Mouse (Mus musculus) heart, postnatal 0 days (tissue): Measurements from ENCODE around the gene Chchd4. TPM values are rescaled to one million over a fixed set of nuclear protein-coding genes. Genes with fewer than 3 reads are reported as not detected.
"Not testable (repeated sequence)": the region's sequence is repeated elsewhere in the genome, so short reads cannot be mapped to it uniquely, and the experiment has no call there.

ENCODE experiments used
- ATAC-seq: fragments of 200-750 bp; cut with Nextera tagmentation; 2 replicates; pipeline ENCODE4 v1.8.0; 2017; ENCODE audit warnings: low read depth, moderate number of reproducible peaks, moderate library complexity; ENCODE audit not compliant: insufficient read depth
- DNase-seq: peaks from one replicate; pipeline ENCODE4 v3.0.0-alpha.2; 2016; ENCODE audit warnings: low spot score
- H3K27ac ChIP-seq: fragments of 300-500 bp; sonication (generic); 2 replicates; pipeline ENCODE4 v1.5.1; 2014; ENCODE audit warnings: low read depth, mild to moderate bottlenecking
- H3K27me3 ChIP-seq: fragments of 300-500 bp; sonication (generic); 2 replicates; pipeline ENCODE4 v1.6.1; 2014; ENCODE audit warnings: low read length, mixed read lengths; ENCODE audit not compliant: control insufficient read depth, insufficient read depth
- H3K36me3 ChIP-seq: fragments of 300-500 bp; sonication (generic); replicated peaks from 2 replicates; pipeline ENCODE4 v1.6.1; 2014; ENCODE audit warnings: low read length, mixed read lengths; ENCODE audit not compliant: control insufficient read depth, insufficient read depth
- H3K4me1 ChIP-seq: fragments of 300-500 bp; sonication (generic); 2 replicates; pipeline ENCODE4 v1.6.1; 2014; ENCODE audit warnings: antibody characterized with exemption; ENCODE audit not compliant: control insufficient read depth, insufficient read depth
- H3K4me2 ChIP-seq: fragments of 300-500 bp; sonication (generic); 2 replicates; pipeline ENCODE4 v1.6.1; 2014; ENCODE audit warnings: low read depth, mild to moderate bottlenecking, low read length, moderate library complexity
- H3K4me3 ChIP-seq: fragments of 300-500 bp; sonication (generic); 2 replicates; pipeline ENCODE4 v1.5.1; 2014; ENCODE audit warnings: low read depth, low read length
- H3K9ac ChIP-seq: fragments of 300-500 bp; sonication (generic); replicated peaks from 2 replicates; pipeline ENCODE4 v1.6.1; 2014; ENCODE audit warnings: low read depth, low read length, mixed read lengths
- H3K9me3 ChIP-seq: fragments of 300-500 bp; sonication (generic); replicated peaks from 2 replicates; pipeline ENCODE4 v1.6.1; 2016; ENCODE audit warnings: low read length; ENCODE audit not compliant: control insufficient read depth
- CTCF ChIP-seq: IDR thresholded peaks from 2 replicates; pipeline ENCODE4 v1.5.1; 2016; ENCODE audit warnings: antibody characterized with exemption, control low read depth, low read depth
- EP300 ChIP-seq: IDR thresholded peaks from 2 replicates; pipeline ENCODE4 v1.6.1; 2016; ENCODE audit warnings: antibody characterized with exemption, low read depth
- WGBS: fragments of 180-500 bp; shearing (Covaris S2); extraction: QIAGEN DNeasy Blood & Tissue Kit; methylation state at CpG from one replicate; pipeline ENCODE4 v1.1.7; 2014; 5-methylcytosine and 5-hydroxymethylcytosine counted together
- polyA plus RNA-seq: library from polyadenylated mRNA; unstranded; fragments of >200 nt; fragmentation: Nextera tagmentation; extraction: Ambion mirVana; gene quantifications from 2 replicates; pipeline ENCODE4 v1.2.1, GENCODE M21; 2015
- total RNA-seq: library from RNA; depleted of rRNA; stranded (reverse); fragments of >200 nt; gene quantifications from 2 replicates; pipeline ENCODE4 v1.2.3, GENCODE M21; 2014; ENCODE audit warnings: low replicate concordance

The Chchd4 gene
- total and polyA plus RNA-seq, 2 experiments from 2014 or later, result 25.4 to 30.9 TPM

DNA sequence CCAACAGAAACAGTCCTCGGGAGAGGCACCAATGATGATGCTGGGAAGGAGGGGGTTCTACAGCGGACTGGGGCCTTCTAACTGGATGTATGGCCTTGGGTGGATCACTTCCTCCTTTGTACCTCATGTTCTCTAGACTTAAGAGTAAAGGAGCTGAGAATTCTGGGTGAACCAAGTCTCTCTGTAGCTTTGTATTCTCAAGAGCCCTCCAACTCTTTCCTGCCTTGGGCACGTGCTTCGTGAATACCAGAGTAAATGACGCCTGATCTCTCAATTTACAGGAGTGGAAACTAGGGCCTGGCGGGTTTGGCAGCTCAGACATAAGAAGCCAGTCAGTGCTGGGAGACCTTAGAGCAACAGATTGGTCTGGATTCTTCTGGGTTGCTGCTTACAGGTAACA is 1.0 kb downstream of the Chchd4 start:
- 38% methylated on average over 6 of the region's 6 CpGs for WGBS
- no peak for TF ChIP-seq EP300
- TF ChIP-seq CTCF, result no peak
- Histone ChIP-seq H3K9ac (peak overlapping the region; percentile 57; the same call in 1 of the 2 replicates), H3K4me3 (peak overlapping the region; percentile 76), H3K27ac (no peak overlapping the region), H3K36me3 (peaks cover 10% of the 10 kb centered on the region), H3K27me3 (no peaks in the 10 kb centered on the region), H3K9me3 (no peaks in the 10 kb centered on the region), H3K4me2 (peak overlapping the region; percentile 70), H3K4me1 (peaks cover 15% of the 10 kb centered on the region)
- ATAC-seq, result no peak
- DNase-seq, result no peak

DNA sequence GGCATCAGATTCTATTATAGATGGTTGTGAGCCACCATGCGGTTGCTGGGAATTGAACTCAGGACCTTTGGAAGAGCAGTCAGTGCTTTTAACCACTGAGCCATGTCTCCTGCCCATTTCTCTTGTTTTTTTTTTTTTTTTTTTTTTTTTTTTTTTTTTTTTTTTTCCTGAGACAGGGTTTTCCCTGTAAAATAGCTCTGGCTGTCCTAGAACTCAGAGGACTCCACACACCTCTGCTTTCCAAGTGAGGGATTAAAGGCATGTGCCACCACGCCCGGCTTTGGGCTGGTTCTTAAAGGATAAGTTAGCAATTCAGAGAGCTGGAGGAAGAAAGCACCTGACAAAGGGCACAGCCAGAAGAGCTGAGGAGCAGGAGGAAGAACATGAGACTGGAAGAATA is 1.9 kb downstream of the Chchd4 start:
- not testable (repeated sequence) for H3K27ac ChIP-seq, ATAC-seq, H3K4me2 ChIP-seq, H3K9ac ChIP-seq, H3K9me3 ChIP-seq, H3K27me3 ChIP-seq, H3K4me3 ChIP-seq, DNase-seq
- 91% methylated on average over 3 of the region's 3 CpGs for WGBS
- Histone ChIP-seq H3K36me3 (peaks cover 17% of the 10 kb centered on the region), H3K4me1 (peaks cover 15% of the 10 kb centered on the region)

- whole genome bisulfite sequencing, result 79% methylated on average over 2 of the region's 2 CpGs
- Histone ChIP-seq H3K9ac (no peak overlapping the region), H3K4me1 (peaks cover 15% of the 10 kb centered on the region), H3K4me3 (no peak overlapping the region), H3K4me2 (no peak overlapping the region), H3K9me3 (no peaks in the 10 kb centered on the region), H3K27me3 (no peaks in the 10 kb centered on the region), H3K27ac (no peak overlapping the region), H3K36me3 (peaks cover 24% of the 10 kb centered on the region)
- no peak for TF ChIP-seq CTCF
- no peak for TF ChIP-seq EP300
- DNase-seq (no peak), ATAC-seq (no peak)
Observed at GRCm38 (mm10) chr6:91470712-91471111, 2.6 kb downstream of the Chchd4 start.

DNA sequence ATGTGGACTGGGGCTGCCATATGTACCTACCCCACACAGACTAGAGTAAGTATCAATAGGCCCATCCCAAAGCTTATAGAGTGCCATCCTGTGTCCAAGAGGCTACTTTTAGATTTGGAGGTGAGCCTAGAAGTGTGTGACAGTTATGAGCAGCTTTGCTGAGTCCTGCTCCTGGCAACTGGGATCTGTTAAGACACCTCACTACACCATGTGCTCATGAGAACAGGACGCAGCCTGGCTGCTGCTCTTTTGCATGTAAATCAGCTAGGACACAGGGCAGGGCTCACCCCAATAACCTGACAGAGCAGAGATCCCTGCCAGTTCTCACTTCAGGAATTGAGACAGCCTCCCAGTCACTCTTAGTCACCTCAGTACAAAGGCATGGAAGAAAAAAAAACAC is 6.2 kb downstream of the Chchd4 start:
- DNase-seq (no peak), ATAC-seq (no peak)
- Histone ChIP-seq H3K4me1 (0 out of 2 replicates have a peak, but pooled peaks cover 2% of the 10 kb centered on the region), H3K9ac (no peak overlapping the region), H3K27me3 (no peaks in the 10 kb centered on the region), H3K36me3 (peaks cover 52% of the 10 kb centered on the region), H3K9me3 (no peaks in the 10 kb centered on the region), H3K4me3 (no peak overlapping the region), H3K4me2 (no peak overlapping the region), H3K27ac (no peak overlapping the region)
- TF ChIP-seq EP300, result no peak
- no peak for TF ChIP-seq CTCF
- 81% methylated on average over 1 of the region's 1 CpGs for WGBS

DNA sequence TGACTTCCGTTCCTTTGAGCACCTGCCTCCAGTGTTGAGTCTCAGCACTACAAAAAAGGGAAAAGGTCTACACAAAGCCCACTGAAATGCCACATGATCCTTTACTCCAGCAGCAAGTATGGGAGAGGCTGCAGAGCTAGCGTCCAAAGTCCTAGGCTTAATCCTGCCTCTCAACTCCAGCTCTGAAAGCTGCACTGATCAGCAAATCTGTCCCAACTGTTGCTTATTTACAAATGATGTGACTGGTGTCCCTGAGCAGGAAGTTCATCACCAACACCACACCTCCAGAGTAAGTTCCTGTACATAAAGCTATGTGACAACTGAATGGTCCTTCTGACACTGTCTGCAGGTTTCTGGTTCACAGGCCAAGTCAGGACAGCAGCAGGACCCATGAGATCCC is 7.6 kb downstream of the Chchd4 start:
- Histone ChIP-seq H3K4me3 (no peak overlapping the region), H3K27ac (no peak overlapping the region), H3K4me2 (no peak overlapping the region), H3K9ac (no peak overlapping the region), H3K9me3 (no peaks in the 10 kb centered on the region), H3K4me1 (no peaks in the 10 kb centered on the region), H3K36me3 (peaks cover 52% of the 10 kb centered on the region), H3K27me3 (no peaks in the 10 kb centered on the region)
- no peak for DNase-seq
- WGBS, result 83% methylated on average over 2 of the region's 2 CpGs
- no peak for TF ChIP-seq EP300
- TF ChIP-seq CTCF, result no peak
- ATAC-seq, result no peak

DNA sequence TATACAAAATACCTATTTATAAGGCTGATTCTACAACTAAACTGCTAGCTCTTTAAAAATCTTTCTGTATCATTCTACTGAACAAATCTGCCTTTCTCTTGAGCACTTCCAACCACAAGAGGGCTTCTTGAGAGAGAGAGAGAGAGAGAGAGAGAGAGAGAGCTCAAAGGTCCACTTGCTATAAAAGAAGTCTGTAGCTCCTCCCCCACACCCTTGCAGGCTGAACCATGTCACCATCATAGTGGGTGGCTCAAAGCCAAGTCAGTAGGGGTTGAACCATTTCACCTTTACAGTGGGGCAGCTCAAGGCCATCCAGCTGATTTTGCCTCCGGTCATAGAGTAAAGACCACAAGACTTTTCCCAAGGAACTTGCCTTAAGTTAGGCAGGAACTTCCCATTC is 13.9 kb downstream of the Chchd4 start:
- Histone ChIP-seq H3K9me3 (no peaks in the 10 kb centered on the region), H3K4me3 (no peak overlapping the region), H3K4me2 (no peak overlapping the region), H3K27me3 (no peaks in the 10 kb centered on the region), H3K9ac (no peak overlapping the region), H3K27ac (no peak overlapping the region), H3K4me1 (no peaks in the 10 kb centered on the region), H3K36me3 (peaks cover 17% of the 10 kb centered on the region)
- ATAC-seq (no peak), DNase-seq (no peak)
- 74% methylated on average over 1 of the region's 1 CpGs for WGBS
- TF ChIP-seq CTCF (no peak), EP300 (no peak)
